Mouse (Mus musculus) CH12.LX (cell line): ENCODE data around the gene Myo10. TPM values are rescaled to one million over a fixed set of nuclear protein-coding genes. Genes with fewer than 3 reads are reported as not detected.

Experiments used
- DNase-seq: peaks from one replicate; pipeline ENCODE4 v3.0.0-alpha.2; 2013; ENCODE audit errors: extremely low read depth
- H3K27ac ChIP-seq: 2 replicates; pipeline ENCODE4 v1.5.1; 2012; ENCODE audit warnings: low read depth, mild to moderate bottlenecking, control low read depth, moderate library complexity; ENCODE audit not compliant: insufficient read depth
- H3K27me3 ChIP-seq: replicated peaks from 2 replicates; pipeline ENCODE3; 2012; ENCODE audit warnings: inconsistent platforms
- H3K36me3 ChIP-seq, 2 experiments: replicated peaks in 1 of 2; 2 replicates each; pipeline versions ENCODE3 to v1.6.1; 2012; ENCODE audit warnings: inconsistent platforms in 1 of 2, low read length in 1 of 2, mild to moderate bottlenecking in 1 of 2, mixed read lengths in 1 of 2, moderate library complexity in 1 of 2; ENCODE audit not compliant: control insufficient read depth in 1 of 2, insufficient read depth in 1 of 2
- H3K4me1 ChIP-seq, 2 experiments: 2 replicates each; pipeline ENCODE4 v1.6.1; 2012; ENCODE audit warnings: inconsistent platforms in 1 of 2, moderate library complexity in 1 of 2; ENCODE audit not compliant: insufficient read depth in 2 of 2, control insufficient read depth in 1 of 2
- H3K4me2 ChIP-seq: 2 replicates; pipeline ENCODE4 v1.6.1; 2012; ENCODE audit warnings: low read depth, mild to moderate bottlenecking, control low read depth; ENCODE audit not compliant: poor library complexity, insufficient read depth, severe bottlenecking
- H3K4me3 ChIP-seq, 3 experiments: fragments of 150-350 bp in 1 of 3; sonication (generic) in 1 of 3; replicated peaks in 1 of 3; 2 replicates each; pipeline versions ENCODE3 to v1.5.1; 2011 to 2012; ENCODE audit warnings: low read depth in 2 of 3, low read length in 2 of 3, mild to moderate bottlenecking in 2 of 3, moderate library complexity in 2 of 3, control low read depth in 1 of 3, improper control_type of control experiment in 1 of 3, inconsistent platforms in 1 of 3, mixed read lengths in 1 of 3; ENCODE audit not compliant: poor library complexity in 1 of 3
- H3K79me2 ChIP-seq: replicated peaks from 2 replicates; pipeline ENCODE4 v1.6.1; 2012; ENCODE audit warnings: mild to moderate bottlenecking, moderate library complexity; ENCODE audit not compliant: control insufficient read depth, poor library complexity, insufficient read depth, severe bottlenecking; ENCODE audit errors: extremely low read depth
- H3K9ac ChIP-seq: 2 replicates; pipeline ENCODE4 v1.6.1; 2012; ENCODE audit warnings: low read depth, mild to moderate bottlenecking, control low read depth, moderate library complexity; ENCODE audit not compliant: insufficient read depth
- H3K9me3 ChIP-seq: replicated peaks from 2 replicates; pipeline ENCODE3; 2012; ENCODE audit warnings: low read length, inconsistent platforms, mixed read lengths
- BHLHE40 ChIP-seq: IDR thresholded peaks from 2 replicates; pipeline ENCODE4 v1.6.1; 2011; ENCODE audit warnings: mild to moderate bottlenecking, low read depth, low read length, improper control_type of control experiment
- CHD1 ChIP-seq: IDR thresholded peaks from 2 replicates; pipeline ENCODE4 v1.6.1; 2012; ENCODE audit warnings: low read depth, low read length, improper control_type of control experiment, inconsistent platforms
- E2F4 ChIP-seq: IDR thresholded peaks from 2 replicates; pipeline ENCODE4 v1.6.1; 2011; ENCODE audit warnings: low read depth, low read length, improper control_type of control experiment; ENCODE audit not compliant: insufficient replicate concordance
- EP300 ChIP-seq: IDR thresholded peaks from 2 replicates; pipeline ENCODE4 v1.6.1; 2011; ENCODE audit warnings: low read length, improper control_type of control experiment
- ETS1 ChIP-seq: conservative IDR thresholded peaks from 2 replicates; pipeline ENCODE4 v1.6.1; 2012; ENCODE audit warnings: low read depth, mild to moderate bottlenecking, inconsistent platforms, low read length, improper control_type of control experiment, moderate library complexity
- IRF4 ChIP-seq: IDR thresholded peaks from 2 replicates; pipeline ENCODE4 v1.6.1; 2014; ENCODE audit warnings: low read depth, mild to moderate bottlenecking, inconsistent platforms, low read length, improper control_type of control experiment
- JUND ChIP-seq: conservative IDR thresholded peaks from 2 replicates; pipeline ENCODE4 v1.6.1; 2011; ENCODE audit warnings: low read depth, low read length, improper control_type of control experiment
- KAT2A ChIP-seq: IDR thresholded peaks from 2 replicates; pipeline ENCODE4 v1.6.1; 2012; ENCODE audit warnings: low read length, improper control_type of control experiment, inconsistent platforms; ENCODE audit not compliant: insufficient replicate concordance
- MAFK ChIP-seq: IDR thresholded peaks from 2 replicates; pipeline ENCODE4 v1.6.1; 2011; ENCODE audit warnings: low read length, improper control_type of control experiment; ENCODE audit not compliant: insufficient replicate concordance
- MAX ChIP-seq: IDR thresholded peaks from 2 replicates; pipeline ENCODE4 v1.6.1; 2011; ENCODE audit warnings: low read length, improper control_type of control experiment
- MEF2A ChIP-seq: IDR thresholded peaks from 2 replicates; pipeline ENCODE4 v1.6.1; 2014; ENCODE audit warnings: low read depth, mild to moderate bottlenecking, inconsistent platforms, low read length, improper control_type of control experiment, borderline replicate concordance
- MYC ChIP-seq: IDR thresholded peaks from 2 replicates; pipeline ENCODE4 v1.6.1; 2011; ENCODE audit warnings: low read depth, mild to moderate bottlenecking, improper control_type of control experiment, low read length
- NELFE ChIP-seq: IDR thresholded peaks from 2 replicates; pipeline ENCODE4 v1.6.1; 2011; ENCODE audit warnings: low read depth, low read length, improper control_type of control experiment
- SMC3 ChIP-seq: IDR thresholded peaks from 2 replicates; pipeline ENCODE4 v1.6.1; 2011; ENCODE audit warnings: low read depth, low read length, improper control_type of control experiment
- TBP ChIP-seq: conservative IDR thresholded peaks from 2 replicates; pipeline ENCODE4 v1.6.1; 2011; ENCODE audit warnings: low read depth, low read length, improper control_type of control experiment
- TCF12 ChIP-seq: IDR thresholded peaks from 2 replicates; pipeline ENCODE4 v1.6.1; 2014; ENCODE audit warnings: low read depth, mild to moderate bottlenecking, inconsistent platforms, low read length, improper control_type of control experiment
- USF2 ChIP-seq: conservative IDR thresholded peaks from 2 replicates; pipeline ENCODE4 v1.6.1; 2011; ENCODE audit warnings: low read depth, low read length, improper control_type of control experiment
- ZC3H11A ChIP-seq: IDR thresholded peaks from 2 replicates; pipeline ENCODE4 v1.6.1; 2012; ENCODE audit warnings: low read depth, mild to moderate bottlenecking, inconsistent platforms, low read length, improper control_type of control experiment
- ZKSCAN1 ChIP-seq: IDR thresholded peaks from 2 replicates; pipeline ENCODE4 v1.6.1; 2012; ENCODE audit warnings: low read depth, inconsistent platforms, low read length, improper control_type of control experiment, borderline replicate concordance
- ZMIZ1 ChIP-seq: IDR thresholded peaks from 2 replicates; pipeline ENCODE4 v1.6.1; 2012; ENCODE audit warnings: low read depth, mild to moderate bottlenecking, inconsistent platforms, low read length, improper control_type of control experiment
- ZNF384 ChIP-seq: IDR thresholded peaks from 2 replicates; pipeline ENCODE4 v1.6.1; 2012; ENCODE audit warnings: low read depth, low read length, improper control_type of control experiment, inconsistent platforms
- dilution Hi-C: fragments of 300-500 bp; cut with MboI; formaldehyde crosslinking; loops from 2 replicates; pipeline ENCODE4 v1.14.3; 2020; ENCODE audit warnings: low sequenced_read_pairs; ENCODE audit not compliant: extremely low pct_unique_long_range_greater_than_20kb, extremely low pct_ligation_motif_present
- in situ Hi-C: fragments of 300-500 bp; cut with MboI; formaldehyde crosslinking; loops from 3 replicates; pipeline ENCODE4 v1.14.3; 2019; ENCODE audit warnings: low sequenced_read_pairs, low pct_ligation_motif_present, low pct_unique_long_range_greater_than_20kb, mixed read lengths
- polyA plus RNA-seq: library from polyadenylated mRNA; unstranded; fragments of >175 nt; gene quantifications from 2 replicates; pipeline ENCODE4 v1.2.1, GENCODE M21; 2012; ENCODE audit warnings: low read depth; ENCODE audit not compliant: insufficient read length
- total RNA-seq, 2 experiments: library from RNA; depleted of rRNA; stranded (reverse); fragments of 300-350 nt in 1 of 2; fragments of >200 nt in 1 of 2; gene quantifications; 2 replicates each; pipeline ENCODE4 v1.2.3; 2012 to 2014

Gene Myo10
- total and polyA plus RNA-seq, 3 experiments: 6.4 to 13.6 (median 8.6) TPM

DNA sequence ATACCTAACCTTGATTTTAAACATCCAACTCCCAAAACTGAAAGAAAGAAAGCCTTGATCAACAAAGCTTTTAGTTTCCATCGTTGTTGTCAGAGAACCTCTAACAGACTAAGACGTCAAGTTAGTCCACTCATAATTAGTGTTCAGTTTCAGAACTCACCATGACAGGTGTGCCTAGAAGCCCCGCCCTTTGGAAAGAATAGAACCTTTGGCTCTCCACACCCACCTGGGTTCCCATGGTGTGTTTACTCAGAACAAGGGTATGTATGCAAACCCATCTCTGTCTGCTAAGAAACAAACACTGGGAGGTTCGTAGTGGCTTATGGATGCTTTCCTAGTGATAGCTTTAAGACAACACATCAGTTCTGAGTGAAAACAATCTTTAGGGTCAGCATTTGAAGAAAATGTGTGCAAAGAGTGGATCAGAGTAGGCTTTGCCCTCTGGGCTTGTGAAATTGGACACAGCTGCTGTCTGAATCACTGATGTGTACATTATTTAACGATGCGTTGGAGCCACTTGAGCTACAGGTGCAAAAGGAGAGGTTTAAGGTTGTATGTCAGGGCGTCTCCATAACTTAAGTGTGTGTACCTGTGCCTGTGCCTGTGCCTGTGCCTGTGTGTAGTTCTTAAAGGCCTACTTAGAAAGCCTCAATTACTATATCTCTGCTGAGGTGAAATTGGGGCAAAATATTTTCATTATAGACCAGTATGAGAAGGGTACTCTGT lies 48.3 kb upstream of the Myo10 start:
- H3K27me3 ChIP-seq: no peaks in the 10 kb centered on the region
- H3K4me1 ChIP-seq: peaks cover 0 to 5% of the 10 kb centered on the region in 2 experiments; a peak in 1 of 4 replicates
- H3K79me2 ChIP-seq: no peaks in the 10 kb centered on the region
- H3K36me3 ChIP-seq: no peaks in the 10 kb centered on the region
- H3K27ac ChIP-seq: no peak overlapping the region
- H3K4me2 ChIP-seq: no peak overlapping the region
- no peaks in the 10 kb centered on the region for H3K9me3 ChIP-seq
- no peak overlapping the region for H3K4me3 ChIP-seq
- in situ Hi-C loops: no loop called here
- dilution Hi-C loops: no loop called here
- no peak overlapping the region for H3K9ac ChIP-seq
- TF ChIP-seq ZNF384 (no peak), ZMIZ1 (no peak), E2F4 (no peak), IRF4 (no peak), TBP (no peak), ETS1 (no peak), CHD1 (no peak), MEF2A (no peak), MAX (no peak), BHLHE40 (no peak), MAFK (no peak), ZC3H11A (no peak), SMC3 (no peak), MYC (no peak), USF2 (no peak), ZKSCAN1 (no peak), NELFE (no peak), TCF12 (no peak)
- DNase-seq: no peak

DNA sequence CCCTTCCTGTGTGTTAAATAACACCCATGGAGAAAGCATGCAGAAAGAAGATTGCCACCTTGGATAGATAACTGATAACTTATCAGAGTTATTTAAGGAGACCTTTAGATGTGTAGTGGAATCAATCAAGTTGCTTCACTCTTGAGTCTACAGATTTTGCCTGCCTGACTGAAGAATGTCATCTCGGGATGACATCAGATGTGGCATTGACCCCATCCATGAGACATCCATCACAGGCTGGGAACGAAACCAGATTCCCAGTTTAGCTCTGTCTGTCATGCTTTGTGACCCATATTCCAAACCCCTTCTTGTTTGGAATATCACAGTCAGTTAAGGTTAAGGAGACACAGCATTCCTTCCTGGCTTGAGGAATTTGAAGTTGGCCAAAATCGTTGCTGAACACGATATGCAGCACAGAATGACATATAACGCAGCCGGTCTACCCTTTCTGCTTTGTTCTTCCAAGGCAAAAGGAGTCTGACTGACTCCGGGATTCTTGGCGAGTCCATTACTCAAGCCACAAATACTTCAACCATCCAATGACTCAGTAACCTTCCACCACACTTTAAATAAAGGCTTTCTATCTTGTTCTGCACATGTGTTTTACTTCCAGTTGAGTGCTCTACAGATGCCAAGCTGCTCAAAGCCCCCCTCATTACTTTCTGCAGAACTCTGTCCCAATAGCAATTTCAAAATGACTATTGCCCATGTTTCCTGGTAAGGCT lies 44.8 kb upstream of the Myo10 start:
- Histone ChIP-seq H3K36me3 (no peaks in the 10 kb centered on the region), H3K4me2 (no peak overlapping the region), H3K4me3 (no peak overlapping the region), H3K9ac (no peak overlapping the region), H3K4me1 (peaks cover 0 to 12% of the 10 kb centered on the region in 2 experiments; a peak in 1 of 4 replicates), H3K27me3 (no peaks in the 10 kb centered on the region), H3K27ac (no peak overlapping the region), H3K9me3 (no peaks in the 10 kb centered on the region), H3K79me2 (no peaks in the 10 kb centered on the region)
- in situ Hi-C loops (no loop called here), dilution Hi-C loops (no loop called here)
- DNase-seq: no peak
- no peak for TF ChIP-seq ZMIZ1
- no peak for TF ChIP-seq TBP
- TF ChIP-seq EP300: no peak
- TF ChIP-seq E2F4: no peak
- TF ChIP-seq KAT2A: no peak
- TF ChIP-seq JUND: no peak
- no peak for TF ChIP-seq ZNF384
- TF ChIP-seq IRF4: no peak
- TF ChIP-seq MAFK: no peak
- TF ChIP-seq NELFE: no peak
- no peak for TF ChIP-seq MAX
- no peak for TF ChIP-seq MEF2A
